Mouse (Mus musculus) spleen, adult 10 weeks (tissue): ENCODE results near the gene Fbxw9. TPM values are rescaled to one million over a fixed set of nuclear protein-coding genes. Genes with fewer than 3 reads are reported as not detected.

Experiments
- polyA plus RNA-seq: library from polyadenylated mRNA; stranded (reverse); fragments of 350-450 nt; fragmentation: Illumina TruSeq; extraction: RNeasy Lipid Tissue Mini Kit (QIAGEN cat#74804); gene quantifications from one replicate; pipeline ENCODE4 v1.2.3, GENCODE M21; 2015; ENCODE audit warnings: low replicate concordance; ENCODE audit not compliant: insufficient read depth

Fbxw9 gene
- 3.0 TPM for polyA plus RNA-seq

DNA sequence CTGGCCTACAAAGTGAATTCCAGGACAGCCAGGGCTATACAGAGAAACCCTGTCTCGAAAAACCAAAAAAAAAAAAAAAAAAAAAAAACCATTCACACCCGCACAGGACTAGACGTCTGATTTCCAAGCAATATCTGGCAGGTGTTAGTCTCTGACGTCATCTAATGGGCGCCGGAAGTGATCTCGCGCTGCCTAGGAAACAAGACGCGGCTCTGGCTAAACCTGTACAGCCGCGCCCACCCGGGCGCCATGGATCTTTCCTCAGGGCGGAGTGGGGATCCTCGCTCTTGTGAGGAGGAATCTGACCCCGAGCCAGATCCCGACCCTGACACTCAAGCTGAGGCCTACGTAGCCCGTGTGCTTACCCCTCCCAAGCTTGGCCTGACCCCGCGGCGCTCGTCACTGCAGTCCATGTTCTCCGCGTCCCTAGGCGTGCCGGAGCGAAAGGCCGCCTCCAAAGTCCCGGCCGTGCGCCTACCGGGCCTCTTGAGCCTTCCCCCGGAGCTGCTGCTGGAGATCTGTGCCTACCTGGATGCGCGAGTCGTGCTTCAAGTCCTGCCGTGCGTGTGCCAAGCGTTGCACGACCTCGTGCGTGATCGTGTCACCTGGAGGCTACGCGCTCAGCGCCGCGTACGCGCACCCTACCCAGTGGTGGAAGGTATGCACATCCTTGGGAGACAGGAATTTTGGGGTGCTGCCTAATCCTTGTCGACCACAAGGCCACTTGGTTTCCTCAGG, at the start of gene Fbxw9:
Fbxw9 (plus strand) TSS at position 177 of the 738 bp plus-strand sequence.

DNA sequence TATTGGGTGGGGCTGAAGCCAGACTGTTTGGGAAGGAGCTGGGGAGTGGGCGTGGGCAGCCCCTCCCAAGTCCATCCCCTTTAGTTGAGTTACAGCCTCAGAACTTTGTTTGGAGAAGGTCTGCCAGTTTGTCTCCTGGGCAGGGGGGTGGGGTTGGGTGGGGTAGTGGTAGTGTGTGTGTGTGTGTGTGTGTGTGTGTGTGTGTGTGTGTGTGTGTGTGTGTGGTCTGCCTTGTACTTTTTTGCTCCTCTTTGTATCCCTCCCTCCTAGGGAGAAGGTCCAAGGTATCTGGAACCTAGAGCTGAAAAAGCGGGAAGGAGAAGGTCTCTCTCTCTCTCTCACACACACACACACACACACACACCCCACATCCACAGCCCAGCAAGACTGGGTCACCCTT, 45.4 kb upstream of the Fbxw9 start, which contains the start of gene Best2:
Best2 (minus strand) TSS at position 101 of the 400 bp plus-strand sequence.

DNA sequence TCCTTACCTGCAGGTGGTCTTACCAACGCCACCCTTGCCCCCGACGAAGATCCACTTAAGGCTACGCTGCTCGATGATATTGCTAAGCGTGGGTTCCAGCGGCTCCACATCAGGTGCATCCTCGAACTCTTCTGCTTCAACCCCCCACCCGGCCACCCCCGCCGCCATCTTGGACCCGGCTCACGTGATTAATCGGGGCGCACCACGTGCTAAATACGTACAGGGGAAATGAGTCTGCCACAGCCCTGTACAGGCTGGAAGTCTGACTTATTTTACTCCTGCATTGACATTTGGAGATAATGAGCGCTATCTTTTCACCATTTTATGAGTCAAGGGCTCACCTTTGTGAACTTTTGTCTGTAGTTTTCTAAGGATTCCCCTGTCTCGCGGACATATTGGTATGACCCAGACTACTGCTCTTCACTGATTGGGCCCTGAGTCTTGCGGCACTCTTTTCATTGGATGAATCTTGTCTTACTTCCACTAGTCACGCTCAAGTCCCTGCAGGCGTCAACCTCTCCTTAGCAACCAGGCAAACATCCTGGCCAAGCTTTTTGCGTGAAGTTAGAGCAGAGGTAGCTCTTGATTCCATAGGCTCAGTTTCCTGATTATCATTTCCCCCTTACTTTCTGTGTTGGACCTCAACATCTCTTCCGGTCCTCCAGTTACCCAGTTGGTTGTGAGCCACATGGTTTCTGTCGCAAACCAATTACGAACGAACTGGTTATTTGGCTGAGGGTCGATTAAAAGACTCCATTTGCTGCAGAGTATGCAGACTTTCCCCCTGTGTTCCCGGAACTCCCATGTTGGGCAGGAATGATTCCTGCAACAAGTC, 34.5 kb upstream of the Fbxw9 start, which contains the start of gene Asna1:
Asna1 (minus strand) TSS at position 184 of the 835 bp plus-strand sequence.

DNA sequence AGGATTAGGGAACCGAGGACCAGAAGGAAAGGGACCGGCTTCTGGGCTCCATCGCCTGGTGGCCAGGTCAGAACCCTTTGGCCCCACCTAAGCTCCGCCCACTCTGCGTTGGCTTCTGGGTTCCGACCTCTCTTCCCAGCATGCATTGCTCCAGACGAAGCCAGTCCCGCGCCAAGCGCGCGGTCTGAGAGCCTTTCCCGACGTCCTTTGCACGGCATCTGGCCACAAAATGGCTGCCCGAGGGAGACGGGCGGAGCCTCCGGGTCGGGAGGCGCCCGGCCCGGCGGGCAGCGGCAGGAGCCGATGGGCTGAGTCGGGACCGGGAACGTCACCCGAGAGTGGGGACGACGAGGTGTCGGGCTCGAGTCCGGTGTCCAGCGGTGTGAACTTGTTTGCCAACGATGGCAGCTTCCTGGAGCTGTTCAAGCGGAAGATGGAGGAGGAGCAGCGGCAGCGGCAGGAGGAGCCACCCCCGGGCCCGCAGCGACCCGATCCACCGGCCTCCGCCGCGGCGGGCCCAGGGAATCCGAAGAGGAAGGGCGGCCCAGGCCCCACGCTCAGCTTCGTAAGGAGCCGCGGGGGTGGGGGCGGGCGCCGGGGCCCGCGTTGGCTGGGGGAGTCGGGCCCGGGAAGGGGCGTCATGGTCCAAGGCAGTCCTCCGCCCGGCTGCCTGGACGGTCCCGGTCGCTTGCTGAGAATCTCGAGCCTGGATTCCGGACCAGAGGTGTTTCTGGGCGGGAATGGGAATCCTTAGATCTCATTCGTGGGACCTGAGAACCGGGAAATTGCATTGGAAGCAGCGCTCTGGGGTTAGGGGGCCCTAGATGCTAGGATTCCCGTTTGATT, 33.0 kb upstream of the Fbxw9 start, which contains the start of gene Trir:
Trir (plus strand) TSS at position 154 of the 846 bp plus-strand sequence.

DNA sequence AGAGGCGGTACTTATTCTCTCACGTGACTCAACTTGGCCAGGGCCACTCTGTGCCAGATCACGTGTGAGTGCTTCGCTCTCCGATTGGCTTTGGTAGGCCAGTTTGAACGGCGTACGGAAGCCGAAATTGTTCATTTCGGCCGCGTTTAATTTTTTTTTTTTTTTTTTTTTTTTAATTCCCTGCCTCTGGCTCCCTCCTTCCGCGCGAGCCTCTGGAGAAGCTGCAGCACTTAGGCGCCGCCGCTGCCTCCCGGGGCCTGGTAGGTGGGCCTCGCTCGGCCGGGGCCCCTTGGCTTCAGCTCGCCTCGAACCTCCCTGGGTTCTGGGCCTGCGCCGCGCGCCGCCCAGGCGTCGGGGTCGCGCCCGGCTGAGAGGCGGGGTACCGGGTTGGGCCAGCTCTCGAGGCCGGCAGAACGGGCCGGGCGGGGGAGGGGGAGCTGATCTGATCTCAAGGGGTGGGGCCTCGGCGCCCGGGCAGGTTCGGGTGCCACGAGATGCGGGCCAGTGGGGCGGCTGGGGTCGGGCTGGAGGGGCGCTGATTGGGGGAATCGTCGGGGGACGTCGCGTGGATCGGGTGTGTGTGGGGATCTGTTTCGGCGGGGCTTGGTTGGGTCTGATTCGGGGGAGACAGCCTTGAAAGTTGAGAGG, 23.0 kb upstream of the Fbxw9 start, which contains the start of gene Tnpo2:
Tnpo2 (plus strand) TSS at position 198 of the 648 bp plus-strand sequence.

DNA sequence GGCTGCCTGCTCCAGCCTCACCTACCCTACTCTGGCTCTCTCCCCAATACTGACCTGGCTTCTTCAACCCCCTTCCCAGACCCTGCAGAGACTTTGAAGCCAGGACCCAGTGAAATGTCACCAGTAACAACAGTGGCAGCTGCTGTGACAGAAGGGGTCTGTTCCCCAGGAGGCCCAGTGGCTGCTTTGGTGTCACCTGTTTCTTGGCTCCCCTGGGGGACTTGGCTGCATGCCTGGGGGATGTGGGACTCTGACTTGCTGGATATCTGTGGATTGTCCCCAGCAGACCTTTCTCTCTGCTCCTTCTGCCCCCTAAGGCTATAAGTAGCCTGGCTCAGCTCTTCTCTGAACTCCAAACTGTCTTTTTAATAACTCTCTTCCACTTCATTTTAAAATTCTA, 8.1 kb downstream of the Fbxw9 start, which contains the start of gene Gm5741:
Gm5741 (minus strand) TSS at position 1 of the 400 bp plus-strand sequence.

DNA sequence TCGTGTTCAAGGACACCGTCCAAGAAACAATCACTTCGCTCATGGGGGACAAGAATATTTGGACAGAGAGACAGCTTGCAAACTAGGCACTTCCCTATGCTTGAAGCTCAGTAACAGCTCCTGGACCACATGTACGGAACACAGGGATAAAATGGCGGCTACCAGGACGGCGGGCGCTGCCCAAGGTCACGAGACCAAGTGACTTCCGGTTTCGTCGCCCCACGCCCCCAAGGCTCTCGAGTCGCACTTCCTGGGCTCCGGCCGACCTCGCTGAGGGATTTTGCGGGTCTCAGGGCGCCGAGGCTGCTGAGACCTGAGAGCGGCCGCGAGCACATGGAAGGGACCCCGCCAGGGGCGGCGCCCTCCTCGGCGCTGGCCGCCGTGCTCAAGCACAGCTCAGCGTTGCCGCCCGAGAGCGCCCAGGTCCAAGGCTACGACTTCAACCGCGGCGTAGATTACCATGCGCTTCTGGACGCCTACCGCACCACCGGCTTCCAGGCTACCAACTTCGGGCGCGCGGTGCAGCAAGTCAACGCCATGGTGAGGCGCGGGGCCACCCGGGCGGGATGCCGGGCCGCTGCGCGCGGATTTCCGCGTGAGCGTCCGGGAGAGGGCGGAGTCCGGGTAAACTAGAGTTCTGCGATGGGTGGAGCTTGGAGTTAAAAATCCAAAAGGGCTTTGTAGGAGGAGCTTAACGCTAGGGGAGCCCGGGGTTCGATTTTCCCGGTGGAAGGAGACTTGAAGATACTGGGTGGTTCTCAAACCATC, 11.8 kb downstream of the Fbxw9 start, which contains the start of gene Dhps:
Dhps (plus strand) TSS at position 244 of the 768 bp plus-strand sequence.

DNA sequence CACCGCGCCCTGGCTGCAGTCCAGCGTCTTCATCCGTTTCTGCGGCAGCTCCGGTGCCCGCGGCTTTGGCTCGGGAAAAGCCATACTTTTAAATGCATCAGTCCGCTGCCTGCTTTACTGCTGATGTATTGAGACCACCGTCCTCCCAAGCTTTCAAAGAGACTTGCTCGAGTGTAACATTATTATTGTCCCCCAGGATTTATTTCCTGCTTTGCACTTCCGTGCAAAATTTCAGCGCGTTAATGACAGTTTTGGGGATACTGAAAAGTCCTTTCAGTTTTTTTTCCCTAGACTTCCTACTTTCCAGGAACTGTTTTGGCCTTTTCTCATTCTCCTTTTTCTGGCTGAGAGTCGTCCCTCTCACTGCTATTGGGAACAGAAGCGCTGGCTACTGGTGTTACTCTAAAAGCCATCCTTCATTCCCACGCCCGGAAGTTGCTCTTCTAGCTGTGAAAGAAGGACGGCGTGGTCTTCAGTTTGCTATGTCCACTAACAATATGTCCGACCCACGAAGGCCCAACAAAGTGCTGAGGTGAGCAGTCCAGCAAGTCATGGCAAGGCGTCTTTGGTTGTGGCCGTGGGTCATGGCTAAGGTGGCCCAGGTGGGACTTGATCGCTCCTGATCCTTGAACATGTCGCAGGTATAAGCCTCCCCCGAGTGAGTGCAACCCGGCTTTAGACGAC, 20.8 kb downstream of the Fbxw9 start, which contains the start of gene Wdr83os:
Wdr83os (plus strand) TSS at position 209 of the 684 bp plus-strand sequence.

DNA sequence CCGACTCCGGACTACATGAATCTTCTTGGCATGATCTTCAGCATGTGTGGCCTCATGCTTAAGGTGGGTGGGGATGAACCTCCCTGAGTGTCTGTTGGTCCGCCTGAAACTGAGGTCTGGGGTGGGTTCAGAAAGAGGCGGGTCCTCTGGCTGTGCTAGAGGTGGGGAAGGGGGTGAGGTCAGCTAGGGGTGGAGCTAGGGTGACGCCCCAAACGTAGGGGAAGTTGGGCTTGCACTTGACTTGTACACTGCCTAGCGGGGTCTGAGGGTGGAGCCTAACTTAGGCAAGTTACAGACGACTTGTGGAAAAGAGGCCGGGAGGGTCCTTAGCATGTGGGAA, 21.3 kb downstream of the Fbxw9 start, which contains the start of gene Wdr83:
Wdr83 (minus strand) TSS at position 91 of the 340 bp plus-strand sequence.

DNA sequence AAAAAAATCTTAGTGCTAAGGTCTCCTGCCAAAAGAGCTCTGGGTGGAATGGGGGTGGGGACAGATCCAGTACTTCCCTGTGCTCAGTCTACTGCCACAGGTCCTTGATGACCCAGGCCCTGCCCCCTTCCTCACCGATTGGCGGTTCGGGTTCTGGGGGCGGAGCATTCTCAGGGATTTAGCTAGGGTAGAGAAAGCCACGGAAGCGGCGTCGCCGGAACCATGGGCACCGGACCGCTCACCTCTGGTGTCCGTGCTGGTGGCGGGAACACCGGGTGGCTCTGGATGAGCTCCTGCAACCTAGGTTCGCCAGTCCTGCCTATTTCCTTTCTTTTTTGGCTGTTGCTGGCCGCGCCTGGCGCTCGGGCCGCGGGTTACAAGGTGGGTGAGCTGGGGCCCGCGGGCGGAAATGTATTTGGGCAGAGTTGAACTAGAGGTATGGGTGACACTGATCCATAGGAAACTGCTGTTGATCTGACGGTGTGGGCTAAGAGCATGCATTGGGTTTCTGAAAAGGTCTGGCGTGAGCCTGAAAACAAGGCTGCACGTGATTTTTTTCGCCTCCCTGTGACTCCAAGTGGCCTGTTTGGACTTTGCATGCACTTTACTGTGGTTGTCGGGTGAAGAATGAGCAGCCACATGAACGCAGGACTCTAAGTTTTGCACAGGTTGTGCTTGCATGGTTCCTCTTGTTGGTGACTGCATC, 23.4 kb downstream of the Fbxw9 start, which contains the start of gene Man2b1:
Man2b1 (plus strand) TSS at position 163 of the 706 bp plus-strand sequence.

Other genes with a start within 250 kb of the Fbxw9 start
- gene Dand5, start 237.2 kb upstream of the Fbxw9 start, polyA plus RNA-seq, result 3.8 TPM
- gene Gadd45gip1, start 228.5 kb upstream of the Fbxw9 start, polyA plus RNA-seq, result 5.4 TPM
- 62.4 TPM for gene Rad23a, start 219.4 kb upstream of the Fbxw9 start, polyA plus RNA-seq
- 968 TPM for gene Calr, start 213.1 kb upstream of the Fbxw9 start, polyA plus RNA-seq
- 37.0 TPM for gene Farsa, start 203.1 kb upstream of the Fbxw9 start, polyA plus RNA-seq
- 12.6 TPM for gene Syce2, start 187.9 kb upstream of the Fbxw9 start, polyA plus RNA-seq
- gene Gcdh, start 166.1 kb upstream of the Fbxw9 start, polyA plus RNA-seq, result 24.2 TPM
- 6.7 TPM for gene Klf1, start 158.1 kb upstream of the Fbxw9 start, polyA plus RNA-seq
- gene Dnase2a, start 151.5 kb upstream of the Fbxw9 start, polyA plus RNA-seq, result 49.3 TPM
- gene Mast1, start 122.7 kb upstream of the Fbxw9 start, polyA plus RNA-seq, result not detected
- not detected for gene Rtbdn, start 113.1 kb upstream of the Fbxw9 start, polyA plus RNA-seq
- gene Gm49661, start 90.6 kb upstream of the Fbxw9 start, polyA plus RNA-seq, result not detected
- 197 TPM for gene Prdx2, start 90.5 kb upstream of the Fbxw9 start, polyA plus RNA-seq
- gene Rnaseh2a, start 90.3 kb upstream of the Fbxw9 start, polyA plus RNA-seq, result 32.5 TPM
- gene Junb, start 81.3 kb upstream of the Fbxw9 start, polyA plus RNA-seq, result 1.5 TPM
- gene Hook2, start 69.5 kb upstream of the Fbxw9 start, polyA plus RNA-seq, result 4.6 TPM
- gene Best2, start 45.5 kb upstream of the Fbxw9 start, polyA plus RNA-seq, result not detected
- gene Asna1, start 34.8 kb upstream of the Fbxw9 start, polyA plus RNA-seq, result 29.7 TPM
- gene Trir, start 33.2 kb upstream of the Fbxw9 start, polyA plus RNA-seq, result 112 TPM
- 35.3 TPM for gene Tnpo2, start 23.1 kb upstream of the Fbxw9 start, polyA plus RNA-seq
- gene Gm5741, start 7.9 kb downstream of the Fbxw9 start, polyA plus RNA-seq, result not detected
- 52.7 TPM for gene Dhps, start 11.7 kb downstream of the Fbxw9 start, polyA plus RNA-seq
- 54.9 TPM for gene Wdr83os, start 20.7 kb downstream of the Fbxw9 start, polyA plus RNA-seq
- gene Wdr83, start 21.3 kb downstream of the Fbxw9 start, polyA plus RNA-seq, result 12.5 TPM
- gene Man2b1, start 23.2 kb downstream of the Fbxw9 start, polyA plus RNA-seq, result 132 TPM
- gene Zfp791, start 63.0 kb downstream of the Fbxw9 start, polyA plus RNA-seq, result 0.81 TPM
- not detected for gene Cks1brt, start 91.9 kb downstream of the Fbxw9 start, polyA plus RNA-seq
- gene Olfr371, start 165.9 kb downstream of the Fbxw9 start, polyA plus RNA-seq, result not detected
- gene Orc6, start 239.6 kb downstream of the Fbxw9 start, polyA plus RNA-seq, result 47.6 TPM
- 108 TPM for gene Vps35, start 239.7 kb downstream of the Fbxw9 start, polyA plus RNA-seq